Mouse (Mus musculus): Measurements from ENCODE around the gene Cfdp1. TPM values are rescaled to one million over a fixed set of nuclear protein-coding genes. Genes with fewer than 3 reads are reported as not detected.
A peak's percentile ranks its signal among the peaks of the same experiment; 100 is the strongest.

Cfdp1 gene
- polyA plus RNA-seq, 1 experiment = 2.4 TPM

DNA sequence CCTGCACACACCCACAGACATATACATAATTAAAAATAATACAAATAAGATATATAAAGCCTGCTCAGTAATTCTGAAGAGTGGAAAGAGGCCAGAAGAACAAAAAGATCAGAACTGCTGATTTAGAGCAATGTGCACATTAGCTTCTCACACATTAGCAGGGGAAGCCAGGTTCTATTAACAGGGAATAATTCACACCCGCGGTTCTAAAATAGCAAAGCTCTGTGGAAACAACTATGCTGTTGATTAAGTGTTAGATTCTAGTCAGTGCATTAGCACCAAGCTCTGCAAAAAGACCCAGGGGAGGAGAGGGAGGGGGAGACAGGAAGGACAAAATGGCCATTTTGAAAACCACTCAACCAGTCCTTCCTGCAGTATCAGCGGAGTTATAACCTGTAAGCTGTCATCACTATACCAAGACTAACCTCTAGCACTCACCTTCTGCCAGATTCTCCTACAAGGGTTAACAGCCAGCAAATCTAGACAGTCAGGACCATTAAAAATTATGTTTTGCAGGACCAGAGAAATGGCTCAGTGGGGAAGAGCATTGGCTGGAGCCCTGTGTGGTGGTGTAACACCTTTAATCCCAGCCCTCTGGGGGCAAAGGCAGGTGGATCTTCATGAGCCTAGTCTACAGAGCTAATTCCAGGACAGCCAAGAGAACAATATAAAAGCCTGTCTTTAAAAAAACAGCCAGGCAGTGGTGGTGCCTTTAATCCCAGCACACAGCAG lies 45.0 kb downstream of the Cfdp1 start:
- H3K4me3 ChIP-seq (ENCODE audit: extremely low read depth, insufficient read depth, insufficient read length) = no peak overlapping the region
- 0 out of 2 replicates have a peak, but pooled peaks cover under 1% of the 10 kb centered on the region for H3K36me3 ChIP-seq (ENCODE audit: control insufficient read depth, insufficient read depth, low read length)
- 85% methylated on average over 3 of the region's 3 CpGs for WGBS
- no peak for DNase-seq (ENCODE audit: low read depth in 1 of 2, low spot score in 2 of 2)
- no peak overlapping the region for H3K27ac ChIP-seq (ENCODE audit: insufficient read depth, low read length)
- TF ChIP-seq CTCF (IDR thresholded peaks at IDR 0.05; ENCODE audit: extremely low read depth, insufficient read depth, insufficient read length, insufficient replicate concordance) (no peak), POLR2A (IDR thresholded peaks at IDR 0.05; ENCODE audit: low read depth, low read length) (no peak)
- no peaks in the 10 kb centered on the region for H3K4me1 ChIP-seq (ENCODE audit: control insufficient read depth, insufficient read depth, insufficient read length)
- H3K27me3 ChIP-seq (ENCODE audit: control insufficient read depth, insufficient read depth, low read length) = peaks cover 2% of the 10 kb centered on the region; the same call in 1 of the 2 replicates

DNA sequence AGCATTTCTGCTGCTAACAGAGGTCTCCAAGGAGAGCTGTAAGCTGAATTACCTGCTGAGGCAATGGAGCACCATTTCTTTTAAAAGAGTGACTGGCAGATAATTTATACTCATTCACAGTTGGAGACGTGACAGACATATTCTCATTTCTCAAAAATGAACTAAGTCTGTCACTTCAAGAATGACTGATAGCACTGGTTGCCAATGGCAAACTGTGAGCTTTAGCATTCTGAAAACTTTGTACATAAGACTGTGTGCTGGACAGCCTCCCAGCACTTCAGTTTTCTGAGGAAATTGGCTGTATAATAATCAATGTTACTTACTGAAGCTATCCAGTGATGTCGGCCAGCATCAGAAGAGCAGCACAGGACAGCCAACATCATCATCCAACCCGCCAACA lies 46.1 kb downstream of the Cfdp1 start:
- peaks cover 2% of the 10 kb centered on the region; the same call in 1 of the 2 replicates for H3K27me3 ChIP-seq (ENCODE audit: control insufficient read depth, insufficient read depth, low read length)
- WGBS = 90% methylated on average over 3 of the region's 3 CpGs
- no peak overlapping the region for H3K4me3 ChIP-seq (ENCODE audit: extremely low read depth, insufficient read depth, insufficient read length)
- H3K4me1 ChIP-seq (ENCODE audit: control insufficient read depth, insufficient read depth, insufficient read length) = no peaks in the 10 kb centered on the region
- no peak for DNase-seq (ENCODE audit: low read depth in 1 of 2, low spot score in 2 of 2)
- TF ChIP-seq CTCF (IDR thresholded peaks at IDR 0.05; ENCODE audit: extremely low read depth, insufficient read depth, insufficient read length, insufficient replicate concordance) = no peak
- no peak for TF ChIP-seq POLR2A (IDR thresholded peaks at IDR 0.05; ENCODE audit: low read depth, low read length)
- H3K36me3 ChIP-seq (ENCODE audit: control insufficient read depth, insufficient read depth, low read length) = no peaks in the 10 kb centered on the region
- H3K27ac ChIP-seq (ENCODE audit: insufficient read depth, low read length) = no peak overlapping the region

DNA sequence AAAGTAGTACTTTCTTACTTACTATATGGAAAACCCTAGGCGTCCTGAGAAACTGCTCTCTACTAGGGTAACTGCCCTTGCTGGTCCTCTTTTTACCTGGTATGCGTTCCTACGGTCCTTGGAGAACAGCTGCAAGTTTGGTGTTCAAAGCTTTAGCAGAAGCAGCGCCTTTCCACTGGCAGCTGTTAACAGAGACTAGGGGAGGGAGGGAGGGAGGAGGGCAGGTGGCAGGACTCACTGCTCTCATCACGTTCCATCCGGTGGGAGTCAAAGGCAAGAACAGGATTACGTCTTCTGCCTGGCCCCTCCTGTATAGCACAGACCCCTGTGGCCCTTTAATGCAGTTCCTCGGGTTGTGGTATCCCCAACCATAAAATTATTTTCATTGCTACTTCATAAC lies 50.7 kb downstream of the Cfdp1 start:
- no peak overlapping the region for H3K4me3 ChIP-seq (ENCODE audit: extremely low read depth, insufficient read depth, insufficient read length)
- no peaks in the 10 kb centered on the region for H3K27me3 ChIP-seq (ENCODE audit: control insufficient read depth, insufficient read depth, low read length)
- H3K27ac ChIP-seq (ENCODE audit: insufficient read depth, low read length) = no peak overlapping the region
- no peak for DNase-seq (ENCODE audit: low read depth in 1 of 2, low spot score in 2 of 2)
- WGBS = 90% methylated on average over 8 of the region's 8 CpGs
- no peaks in the 10 kb centered on the region for H3K36me3 ChIP-seq (ENCODE audit: control insufficient read depth, insufficient read depth, low read length)
- H3K4me1 ChIP-seq (ENCODE audit: control insufficient read depth, insufficient read depth, insufficient read length) = no peaks in the 10 kb centered on the region
- no peak for TF ChIP-seq CTCF (IDR thresholded peaks at IDR 0.05; ENCODE audit: extremely low read depth, insufficient read depth, insufficient read length, insufficient replicate concordance)
- no peak for TF ChIP-seq POLR2A (IDR thresholded peaks at IDR 0.05; ENCODE audit: low read depth, low read length)

DNA sequence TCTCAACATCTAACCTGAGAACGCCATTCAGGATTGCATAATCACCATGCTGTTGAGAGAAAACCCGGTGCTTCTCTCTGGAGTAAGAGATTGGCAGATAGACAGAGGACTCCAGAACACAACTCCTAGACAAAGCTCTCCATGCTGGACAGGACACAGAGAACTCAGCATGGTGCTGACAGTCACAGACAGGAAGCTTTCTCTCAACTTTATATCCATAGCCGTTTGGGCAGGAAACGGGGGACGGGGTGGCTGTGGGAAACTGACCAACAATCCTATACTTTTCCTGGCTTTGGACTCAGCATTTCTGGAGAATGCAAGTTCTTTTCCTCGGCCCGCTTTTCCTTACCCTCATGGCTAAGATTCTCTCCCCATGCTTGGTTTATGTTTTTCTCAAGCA lies 51.8 kb downstream of the Cfdp1 start:
- TF ChIP-seq CTCF (IDR thresholded peaks at IDR 0.05; ENCODE audit: extremely low read depth, insufficient read depth, insufficient read length, insufficient replicate concordance) (no peak), POLR2A (IDR thresholded peaks at IDR 0.05; ENCODE audit: low read depth, low read length) (no peak)
- H3K27me3 ChIP-seq (ENCODE audit: control insufficient read depth, insufficient read depth, low read length) = no peaks in the 10 kb centered on the region
- H3K36me3 ChIP-seq (ENCODE audit: control insufficient read depth, insufficient read depth, low read length) = no peaks in the 10 kb centered on the region
- H3K4me1 ChIP-seq (ENCODE audit: control insufficient read depth, insufficient read depth, insufficient read length) = no peaks in the 10 kb centered on the region
- DNase-seq (ENCODE audit: low read depth in 1 of 2, low spot score in 2 of 2) = no peak
- H3K27ac ChIP-seq (ENCODE audit: insufficient read depth, low read length) = peak overlapping the region; percentile 8; the same call in 1 of the 2 replicates
- H3K4me3 ChIP-seq (ENCODE audit: extremely low read depth, insufficient read depth, insufficient read length) = no peak overlapping the region
- WGBS = 87% methylated on average over 7 of the region's 7 CpGs

DNA sequence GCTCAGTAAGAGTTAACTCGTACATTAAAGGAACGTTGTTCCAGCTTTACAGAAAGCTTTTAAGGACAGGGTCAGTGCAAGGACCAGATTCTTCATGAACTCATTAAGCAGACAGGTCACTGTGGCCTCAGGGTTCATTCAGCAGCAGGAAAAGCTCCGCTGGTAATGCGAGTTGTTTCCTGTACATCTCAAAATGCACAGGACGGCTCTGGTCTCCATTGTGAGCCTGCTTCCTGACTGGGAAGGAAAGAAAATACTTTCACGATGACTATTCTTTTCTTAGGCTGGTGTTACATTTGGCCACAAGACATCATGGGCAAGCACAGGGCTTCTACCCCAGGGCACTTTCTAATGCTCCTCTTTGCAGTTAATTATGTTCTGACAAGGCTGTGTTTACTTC lies 52.6 kb downstream of the Cfdp1 start:
- DNase-seq (ENCODE audit: low read depth in 1 of 2, low spot score in 2 of 2) = no peak
- no peak overlapping the region for H3K4me3 ChIP-seq (ENCODE audit: extremely low read depth, insufficient read depth, insufficient read length)

DNA sequence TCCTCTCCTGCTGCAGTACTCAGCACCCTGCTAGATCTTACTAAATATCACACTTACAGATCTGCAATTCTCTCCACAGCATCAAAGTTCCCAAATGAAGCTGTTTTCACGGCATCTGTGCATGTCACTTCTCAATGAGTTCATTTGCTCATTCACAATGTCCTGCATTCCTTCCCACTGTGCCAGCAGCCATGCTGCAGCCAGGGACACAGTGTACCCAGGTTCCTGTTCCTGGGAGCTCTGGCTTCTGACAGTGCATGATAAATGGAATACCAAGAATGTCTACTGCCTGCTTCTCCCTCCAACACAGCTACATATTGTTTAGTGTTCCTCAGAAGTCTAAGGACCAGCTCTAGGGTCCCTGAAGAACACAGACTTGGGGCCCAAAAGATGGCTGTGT lies 57.6 kb downstream of the Cfdp1 start:
- 89% methylated on average over 1 of the region's 1 CpGs for WGBS
- H3K4me3 ChIP-seq (ENCODE audit: extremely low read depth, insufficient read depth, insufficient read length) = no peak overlapping the region
- H3K27ac ChIP-seq (ENCODE audit: insufficient read depth, low read length) = no peak overlapping the region
- H3K4me1 ChIP-seq (ENCODE audit: control insufficient read depth, insufficient read depth, insufficient read length) = no peaks in the 10 kb centered on the region
- no peaks in the 10 kb centered on the region for H3K27me3 ChIP-seq (ENCODE audit: control insufficient read depth, insufficient read depth, low read length)
- no peak for DNase-seq (ENCODE audit: low read depth in 1 of 2, low spot score in 2 of 2)
- no peaks in the 10 kb centered on the region for H3K36me3 ChIP-seq (ENCODE audit: control insufficient read depth, insufficient read depth, low read length)
- TF ChIP-seq POLR2A (IDR thresholded peaks at IDR 0.05; ENCODE audit: low read depth, low read length) (no peak), CTCF (IDR thresholded peaks at IDR 0.05; ENCODE audit: extremely low read depth, insufficient read depth, insufficient read length, insufficient replicate concordance) (no peak)

More for the DNA sequence above, 52.6 kb downstream of the Cfdp1 start:
- whole genome bisulfite sequencing = 91% methylated on average over 6 of the region's 6 CpGs
- TF ChIP-seq CTCF (IDR thresholded peaks at IDR 0.05; ENCODE audit: extremely low read depth, insufficient read depth, insufficient read length, insufficient replicate concordance) (no peak), POLR2A (IDR thresholded peaks at IDR 0.05; ENCODE audit: low read depth, low read length) (no peak)
- no peak overlapping the region for H3K27ac ChIP-seq (ENCODE audit: insufficient read depth, low read length)
- no peaks in the 10 kb centered on the region for H3K36me3 ChIP-seq (ENCODE audit: control insufficient read depth, insufficient read depth, low read length)
- no peaks in the 10 kb centered on the region for H3K4me1 ChIP-seq (ENCODE audit: control insufficient read depth, insufficient read depth, insufficient read length)
- H3K27me3 ChIP-seq (ENCODE audit: control insufficient read depth, insufficient read depth, low read length) = no peaks in the 10 kb centered on the region

DNA sequence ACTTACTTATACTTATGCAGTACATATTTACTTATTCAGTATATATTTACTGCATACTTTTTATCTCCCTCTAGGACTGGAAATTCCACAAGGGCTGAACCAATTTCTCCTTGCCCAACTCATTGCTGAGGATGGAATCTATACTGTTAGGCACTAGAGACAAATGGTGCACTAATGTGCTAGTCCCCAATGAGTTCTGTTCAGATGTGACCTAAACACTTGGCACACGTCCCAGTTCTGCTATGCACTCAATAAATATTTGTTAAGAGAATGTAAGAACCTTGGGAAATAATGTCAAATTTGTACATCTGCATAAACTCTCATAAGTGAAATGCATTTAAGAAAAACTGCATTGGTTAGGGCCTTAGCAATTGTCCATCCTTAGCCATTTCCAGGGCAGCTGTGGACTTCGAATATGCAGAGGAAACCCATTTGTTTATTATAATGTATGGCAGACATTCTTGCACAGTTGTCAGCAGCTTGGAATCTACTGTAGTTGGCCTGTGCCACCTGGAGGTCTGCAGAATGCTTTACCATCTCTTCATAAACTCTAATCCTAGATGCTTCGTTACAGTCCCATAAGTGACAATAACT lies 60.7 kb downstream of the Cfdp1 start:
- 86% methylated on average over 3 of the region's 3 CpGs for WGBS
- H3K4me3 ChIP-seq (ENCODE audit: extremely low read depth, insufficient read depth, insufficient read length) = no peak overlapping the region
- TF ChIP-seq CTCF (IDR thresholded peaks at IDR 0.05; ENCODE audit: extremely low read depth, insufficient read depth, insufficient read length, insufficient replicate concordance) (no peak), POLR2A (IDR thresholded peaks at IDR 0.05; ENCODE audit: low read depth, low read length) (no peak)

More for the DNA sequence above, 60.7 kb downstream of the Cfdp1 start:
- Histone ChIP-seq H3K4me1 (ENCODE audit: control insufficient read depth, insufficient read depth, insufficient read length) (no peaks in the 10 kb centered on the region), H3K36me3 (ENCODE audit: control insufficient read depth, insufficient read depth, low read length) (no peaks in the 10 kb centered on the region; the same call in 1 of the 2 replicates), H3K27ac (ENCODE audit: insufficient read depth, low read length) (no peak overlapping the region), H3K27me3 (ENCODE audit: control insufficient read depth, insufficient read depth, low read length) (no peaks in the 10 kb centered on the region)
- no peak for DNase-seq (ENCODE audit: low read depth in 1 of 2, low spot score in 2 of 2)
